Mouse (Mus musculus): Measurements from ENCODE around the gene Olfr69. TPM values are rescaled to one million over a fixed set of nuclear protein-coding genes. Genes with fewer than 3 reads are reported as not detected.
"Not testable (repeated sequence)": the region's sequence is repeated elsewhere in the genome, so short reads cannot be mapped to it uniquely, and the experiment has no call there.

Olfr69 gene
- polyA plus RNA-seq, 1 experiment from 2014 or later = not detected

DNA sequence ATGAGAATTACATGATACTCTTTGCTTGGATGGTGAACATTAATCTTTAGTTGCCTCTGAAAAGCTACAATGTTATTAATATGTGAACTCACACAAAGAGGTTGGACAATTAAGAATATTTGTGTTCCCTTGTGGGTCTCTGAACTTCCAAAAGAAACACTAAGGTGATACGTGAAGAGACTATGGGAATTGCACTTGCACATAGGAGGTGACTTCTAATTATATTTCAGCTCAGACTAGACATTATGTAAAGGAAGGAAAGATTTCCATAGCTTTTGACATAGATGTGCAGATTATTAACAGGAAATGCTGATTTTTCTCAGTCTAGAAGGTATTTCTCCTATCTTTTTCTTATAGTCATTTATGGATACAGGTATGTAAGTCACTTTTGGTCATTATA lies 41.3 kb downstream of the Olfr69 start, which contains the start of gene Olfr628:
TSS of gene Olfr628 (plus strand) at position 301 of the 400 bp plus-strand sequence.
- Histone ChIP-seq H3K27ac (ENCODE audit: low read depth, low read length) (no peak within 1 kb of the TSS), H3K4me1 (replicated peaks; ENCODE audit: control insufficient read depth, insufficient read depth, low read length) (no peaks in the 10 kb centered on the region), H3K4me2 (replicated peaks; ENCODE audit: low read depth) (no peak within 1 kb of the TSS), H3K9me3 (ENCODE audit: control insufficient read depth) (no peaks in the 10 kb centered on the region), H3K27me3 (replicated peaks; ENCODE audit: control insufficient read depth, insufficient read depth, low read length) (no peaks in the 10 kb centered on the region), H3K4me3 (ENCODE audit: low read depth, low read length) (no peak within 1 kb of the TSS), H3K9ac (ENCODE audit: low read depth, low read length) (no peak within 1 kb of the TSS), H3K36me3 (ENCODE audit: control insufficient read depth, insufficient read depth) (no peaks in the 10 kb centered on the region)
- no peak for TF ChIP-seq CTCF (IDR thresholded peaks at IDR 0.05; ENCODE audit: low read depth)
- ATAC-seq = no peak
- 91% methylated on average over 1 of the region's 1 CpGs for WGBS

DNA sequence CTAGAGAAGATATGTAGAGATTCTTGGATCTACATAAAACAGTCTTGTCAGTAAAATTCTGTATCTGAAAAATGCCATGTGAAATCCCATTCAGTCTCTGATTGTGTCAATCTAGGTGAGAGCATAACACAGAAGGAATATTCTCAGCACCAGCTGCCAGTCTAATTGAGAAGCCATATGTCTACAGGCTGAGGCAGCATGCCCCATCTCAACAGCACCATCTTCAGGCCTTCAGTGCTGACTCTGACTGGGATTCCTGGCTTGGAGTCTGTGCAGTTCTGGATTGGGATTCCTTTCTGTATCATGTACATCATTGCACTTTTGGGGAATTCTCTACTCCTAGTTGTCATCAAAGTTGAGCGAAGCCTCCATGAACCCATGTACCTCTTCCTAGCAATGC lies 55.0 kb downstream of the Olfr69 start:
- H3K27ac ChIP-seq (ENCODE audit: low read depth, low read length); H3K9me3 ChIP-seq (ENCODE audit: control insufficient read depth); H3K27me3 ChIP-seq (replicated peaks; ENCODE audit: control insufficient read depth, insufficient read depth, low read length); H3K4me2 ChIP-seq (replicated peaks; ENCODE audit: low read depth); H3K4me3 ChIP-seq (ENCODE audit: low read depth, low read length); H3K36me3 ChIP-seq (ENCODE audit: control insufficient read depth, insufficient read depth); H3K9ac ChIP-seq (ENCODE audit: low read depth, low read length); H3K4me1 ChIP-seq (replicated peaks; ENCODE audit: control insufficient read depth, insufficient read depth, low read length); ATAC-seq: not testable (repeated sequence)
- WGBS = 95% methylated on average over 1 of the region's 1 CpGs
- TF ChIP-seq CTCF (IDR thresholded peaks at IDR 0.05; ENCODE audit: low read depth) = peak; percentile 44

Other genes starting within 250 kb of the Olfr69 start
- gene Olfr612, start 228.9 kb downstream of the Olfr69 start, polyA plus RNA-seq (2015; fragmentation: Nextera tagmentation; extraction: Ambion mirVana) = not detected in 2 replicates
- gene Olfr613, start 223.5 kb downstream of the Olfr69 start, polyA plus RNA-seq (2015; fragmentation: Nextera tagmentation; extraction: Ambion mirVana) = not detected in 2 replicates
- gene Olfr615, start 215.5 kb downstream of the Olfr69 start, polyA plus RNA-seq (2015; fragmentation: Nextera tagmentation; extraction: Ambion mirVana) = not detected in 2 replicates
- not detected in 2 replicates for gene Olfr616, start 202.5 kb downstream of the Olfr69 start, polyA plus RNA-seq (2015; fragmentation: Nextera tagmentation; extraction: Ambion mirVana)
- not detected in 2 replicates for gene Olfr617, start 198.5 kb downstream of the Olfr69 start, polyA plus RNA-seq (2015; fragmentation: Nextera tagmentation; extraction: Ambion mirVana)
- not detected in 2 replicates for gene Olfr618, start 181.5 kb downstream of the Olfr69 start, polyA plus RNA-seq (2015; fragmentation: Nextera tagmentation; extraction: Ambion mirVana)
- not detected in 2 replicates for gene Olfr619, start 171.0 kb downstream of the Olfr69 start, polyA plus RNA-seq (2015; fragmentation: Nextera tagmentation; extraction: Ambion mirVana)
- gene Olfr620, start 159.1 kb downstream of the Olfr69 start, polyA plus RNA-seq (2015; fragmentation: Nextera tagmentation; extraction: Ambion mirVana) = not detected in 2 replicates
- gene Olfr622, start 128.9 kb downstream of the Olfr69 start, polyA plus RNA-seq (2015; fragmentation: Nextera tagmentation; extraction: Ambion mirVana) = not detected in 2 replicates
- gene Olfr623, start 107.9 kb downstream of the Olfr69 start, polyA plus RNA-seq (2015; fragmentation: Nextera tagmentation; extraction: Ambion mirVana) = not detected in 2 replicates
- 0.09 TPM in 2 replicates for gene Olfr624, start 100.4 kb downstream of the Olfr69 start, polyA plus RNA-seq (2015; fragmentation: Nextera tagmentation; extraction: Ambion mirVana)
- not detected in 2 replicates for gene Olfr625-ps1, start 88.9 kb downstream of the Olfr69 start, polyA plus RNA-seq (2015; fragmentation: Nextera tagmentation; extraction: Ambion mirVana)
- not detected in 2 replicates for gene Olfr243, start 56.9 kb downstream of the Olfr69 start, polyA plus RNA-seq (2015; fragmentation: Nextera tagmentation; extraction: Ambion mirVana)
- gene Olfr628, start 41.2 kb downstream of the Olfr69 start, polyA plus RNA-seq (2015; fragmentation: Nextera tagmentation; extraction: Ambion mirVana) = not detected in 2 replicates
- not detected in 2 replicates for gene Olfr629, start 26.7 kb downstream of the Olfr69 start, polyA plus RNA-seq (2015; fragmentation: Nextera tagmentation; extraction: Ambion mirVana)
- not detected in 2 replicates for gene Olfr630, start 14.3 kb downstream of the Olfr69 start, polyA plus RNA-seq (2015; fragmentation: Nextera tagmentation; extraction: Ambion mirVana)
- not detected in 2 replicates for gene Olfr68, start 8.1 kb upstream of the Olfr69 start, polyA plus RNA-seq (2015; fragmentation: Nextera tagmentation; extraction: Ambion mirVana)
- gene Olfr67, start 20.2 kb upstream of the Olfr69 start, polyA plus RNA-seq (2015; fragmentation: Nextera tagmentation; extraction: Ambion mirVana) = not detected in 2 replicates
- 164 and 228 TPM in 2 replicates for gene Hbb-bt, start 42.4 kb upstream of the Olfr69 start, polyA plus RNA-seq (2015; fragmentation: Nextera tagmentation; extraction: Ambion mirVana)
- gene Hbb-bs, start 56.5 kb upstream of the Olfr69 start, polyA plus RNA-seq (2015; fragmentation: Nextera tagmentation; extraction: Ambion mirVana) = 726 and 1,073 TPM in 2 replicates
- gene Hbb-bh2, start 68.9 kb upstream of the Olfr69 start, polyA plus RNA-seq (2015; fragmentation: Nextera tagmentation; extraction: Ambion mirVana) = not detected in 2 replicates
- gene Hbb-bh1, start 71.6 kb upstream of the Olfr69 start, polyA plus RNA-seq (2015; fragmentation: Nextera tagmentation; extraction: Ambion mirVana) = not detected in 2 replicates
- 0.52 TPM in 1 of 2 replicates, not detected in the other for gene Hbb-y, start 81.6 kb upstream of the Olfr69 start, polyA plus RNA-seq (2015; fragmentation: Nextera tagmentation; extraction: Ambion mirVana)
- gene Olfr66, start 114.7 kb upstream of the Olfr69 start, polyA plus RNA-seq (2015; fragmentation: Nextera tagmentation; extraction: Ambion mirVana) = not detected in 2 replicates
- not detected in 2 replicates for gene Olfr64, start 122.9 kb upstream of the Olfr69 start, polyA plus RNA-seq (2015; fragmentation: Nextera tagmentation; extraction: Ambion mirVana)
- gene Olfr65, start 131.9 kb upstream of the Olfr69 start, polyA plus RNA-seq (2015; fragmentation: Nextera tagmentation; extraction: Ambion mirVana) = not detected in 2 replicates
- not detected in 2 replicates for gene Olfr631, start 157.2 kb upstream of the Olfr69 start, polyA plus RNA-seq (2015; fragmentation: Nextera tagmentation; extraction: Ambion mirVana)
- gene Olfr632, start 162.8 kb upstream of the Olfr69 start, polyA plus RNA-seq (2015; fragmentation: Nextera tagmentation; extraction: Ambion mirVana) = not detected in 2 replicates
- gene Olfr633, start 172.8 kb upstream of the Olfr69 start, polyA plus RNA-seq (2015; fragmentation: Nextera tagmentation; extraction: Ambion mirVana) = not detected in 2 replicates
- gene Olfr635, start 199.6 kb upstream of the Olfr69 start, polyA plus RNA-seq (2015; fragmentation: Nextera tagmentation; extraction: Ambion mirVana) = not detected in 2 replicates
- not detected in 2 replicates for gene Olfr638, start 227.2 kb upstream of the Olfr69 start, polyA plus RNA-seq (2015; fragmentation: Nextera tagmentation; extraction: Ambion mirVana)
- gene Olfr639, start 245.7 kb upstream of the Olfr69 start, polyA plus RNA-seq (2015; fragmentation: Nextera tagmentation; extraction: Ambion mirVana) = not detected in 2 replicates

Data from intestine, postnatal 0 days (tissue).